Comparison of ENCODE assay signal across 36 mouse cellular contexts in genomic region chr17:19444932-19445331, GRCm38 (mm10). TPM values are rescaled to one million over a fixed set of nuclear protein-coding genes. Genes with fewer than 3 reads are reported as not detected.
DNase-seq lines count a peak whose midpoint lies in the region; ATAC-seq lines count a peak whose summit lies in the region.
"Had no signal": no experiment of that assay in that cellular context is flagged by ENCODE, and none has a peak within 500 bp of the region (broad histone marks: within the 10 kb centered on the region; RNA-seq: fewer than 3 reads in every experiment).

No protein-coding gene starts in this region.

- peak; percentile 48 for DNase-seq in 416B (ENCODE audit: low read depth)
- DNase-seq in MEL-GATA-1-ER (ENCODE audit: extremely low read depth, low read depth): peak; percentile 4
- DNase-seq in urinary bladder, postnatal 25 days (ENCODE audit: low spot score): no peak
- no peak for DNase-seq in testis, postnatal 10 days (ENCODE audit: low spot score)
- DNase-seq in adrenal gland, postnatal 25 days: no peak
- no peak for DNase-seq in urinary bladder, adult 2 months (ENCODE audit: low spot score)
- DNase-seq: adrenal gland, adult 2 months; adrenal gland, postnatal 14 days; cerebellum, adult 11-12 months; cerebellum, adult 8-10 months; cerebellum, postnatal 10 days; cerebellum, postnatal 36 days; gastrocnemius, postnatal 25 days; heart, adult 18-20 months; heart, postnatal 10 days; heart, postnatal 36 days had no signal

- peak; percentile 80 for ATAC-seq in CD4-positive, CD25-positive, alpha-beta regulatory T cell, adult 4 months
- peak; percentile 78 for ATAC-seq in inflammation-experienced regulatory T-cells, adult 6 months
- ATAC-seq: forebrain, embryonic 14.5 days; hindbrain, embryonic 16.5 days; intestine, postnatal 0 days; Patski had no signal

RNA-seq across cellular contexts. Expression of gene Vmn2r100, which starts 59.6 kb away (rescaled TPM):
- 1 to 10 TPM; 3.1 to 3.4 TPM for polyA plus RNA-seq in CD4-positive, CD25-positive, alpha-beta regulatory T cell, adult 4 months (2017; shearing (Covaris generic))
- polyA plus RNA-seq in inflammation-experienced regulatory T-cells, adult 6 months (2017; shearing (Covaris generic)): under 1 TPM in 2 of 3 experiments, not detected in 1; 0.13 to 0.62 TPM
- total RNA-seq in adrenal gland, postnatal 25 days (2021): not detected in 2 replicates
- not detected in 2 replicates for polyA plus RNA-seq in urinary bladder, adult 2 months (2012; rRNA removed)
- total RNA-seq: adrenal gland, adult 2 months; adrenal gland, postnatal 14 days; CH12.LX; gastrocnemius, adult 8-10 months; gastrocnemius, postnatal 25 days; heart, adult 18-20 months; heart, postnatal 10 days; heart, postnatal 36 days had no signal
- polyA plus RNA-seq: adrenal gland, adult 2 months; brain, embryonic 14.5 days; C2C12; cortical plate, adult 2 months; embryonic facial prominence, embryonic 11.5 days; embryonic facial prominence, embryonic 14.5 days; forebrain, embryonic 10.5 days; forebrain, embryonic 14.5 days; gonadal fat pad, adult 2 months; heart, embryonic 12.5 days; heart, embryonic 15.5 days; hindbrain, embryonic 10.5 days; hindbrain, embryonic 13.5 days; hindbrain, embryonic 16.5 days; intestine, embryonic 14.5 days; intestine, postnatal 0 days; Patski had no signal

Comparison
In these comparisons a context has a peak if more than half of its experiments do, and no peak if none do; other contexts are left out.
1. DNase-seq: peak in 416B (single experiment) and MEL-GATA-1-ER (single experiment); none in urinary bladder, postnatal 25 days (single experiment), testis, postnatal 10 days (single experiment), adrenal gland, postnatal 25 days (single experiment) and urinary bladder, adult 2 months (single experiment).